Comparison of ENCODE assay signal across 31 mouse cellular contexts in genomic region chr2:172889222-172889621, GRCm38 (mm10). TPM values are rescaled to one million over a fixed set of nuclear protein-coding genes. Genes with fewer than 3 reads are reported as not detected.
DNase-seq lines count a peak whose midpoint lies in the region; ATAC-seq and TF ChIP-seq lines count a peak whose summit lies in the region.
"Had no signal": no experiment of that assay in that cellular context is flagged by ENCODE, and none has a peak within 500 bp of the region (broad histone marks: within the 10 kb centered on the region; RNA-seq: fewer than 3 reads in every experiment).

No protein-coding gene starts in this region.

- peaks cover 32% of the 10 kb centered on the region for H3K36me3 ChIP-seq in embryonic facial prominence, embryonic 14.5 days (ENCODE audit: control insufficient read depth, insufficient read depth, low read length)
- peaks cover 22% of the 10 kb centered on the region; the same call in 1 of the 2 replicates for H3K36me3 ChIP-seq in kidney, embryonic 14.5 days (ENCODE audit: control insufficient read depth, insufficient read depth, low read length)
- H3K36me3 ChIP-seq in forebrain, embryonic 10.5 days (replicated peaks): peaks cover 50% of the 10 kb centered on the region
- H3K36me3 ChIP-seq: hindbrain, embryonic 15.5 days; intestine, embryonic 15.5 days; liver, embryonic 13.5 days; midbrain, embryonic 15.5 days had no signal

- H3K27ac ChIP-seq in embryonic facial prominence, embryonic 14.5 days (replicated peaks; ENCODE audit: low read depth, low read length): no peak overlapping the region
- peak overlapping the region; percentile 43; the same call in 1 of the 2 replicates for H3K27ac ChIP-seq in kidney, embryonic 14.5 days (ENCODE audit: low read depth, low read length)
- no peak overlapping the region for H3K27ac ChIP-seq in cerebellum, adult 2 months (ENCODE audit: insufficient read depth, low read length)
- H3K27ac ChIP-seq in forebrain, embryonic 10.5 days: no peak overlapping the region
- H3K27ac ChIP-seq: embryonic facial prominence, embryonic 12.5 days; heart, adult 2 months; hindbrain, embryonic 15.5 days; intestine, embryonic 15.5 days; limb, embryonic 13.5 days; liver, embryonic 13.5 days; midbrain, embryonic 15.5 days; neural tube, embryonic 13.5 days had no signal

- WGBS in embryonic facial prominence, embryonic 14.5 days: 47% methylated on average over 12 of the region's 12 CpGs
- 36% methylated on average over 12 of the region's 12 CpGs for WGBS in kidney, embryonic 14.5 days
- 18% methylated on average over 12 of the region's 12 CpGs for WGBS in cerebellum, adult 2 months
- 76% methylated on average over 12 of the region's 12 CpGs for WGBS in forebrain, embryonic 10.5 days

- H3K27me3 ChIP-seq in embryonic facial prominence, embryonic 14.5 days (replicated peaks; ENCODE audit: control insufficient read depth, insufficient read depth, low read length): no peaks in the 10 kb centered on the region
- no peaks in the 10 kb centered on the region for H3K27me3 ChIP-seq in kidney, embryonic 14.5 days (ENCODE audit: control insufficient read depth, insufficient read depth, low read length)
- H3K27me3 ChIP-seq in cerebellum, adult 2 months (ENCODE audit: control insufficient read depth, insufficient read depth, low read length): no peaks in the 10 kb centered on the region
- H3K27me3 ChIP-seq in forebrain, embryonic 10.5 days (ENCODE audit: poor library complexity, severe bottlenecking): no peaks in the 10 kb centered on the region
- H3K27me3 ChIP-seq: embryonic facial prominence, embryonic 12.5 days; heart, embryonic 15.5 days; hindbrain, embryonic 15.5 days; intestine, embryonic 15.5 days; limb, embryonic 13.5 days; liver, embryonic 13.5 days; midbrain, embryonic 15.5 days; neural tube, embryonic 13.5 days; Patski had no signal

- no peak for TF ChIP-seq POLR2A in cerebellum, adult 2 months (IDR thresholded peaks at IDR 0.05; ENCODE audit: borderline replicate concordance, insufficient read depth, low read length)

- no peak overlapping the region for H3K4me3 ChIP-seq in embryonic facial prominence, embryonic 14.5 days (ENCODE audit: low read depth, low read length)
- no peak overlapping the region for H3K4me3 ChIP-seq in kidney, embryonic 14.5 days (ENCODE audit: low read length)
- H3K4me3 ChIP-seq in cerebellum, adult 2 months (replicated peaks; ENCODE audit: insufficient read depth, low read depth, low read length): no peak overlapping the region
- H3K4me3 ChIP-seq in forebrain, embryonic 10.5 days: no peak overlapping the region
- H3K4me3 ChIP-seq: embryonic facial prominence, embryonic 12.5 days; heart, adult 2 months; heart, embryonic 15.5 days; hindbrain, embryonic 15.5 days; intestine, embryonic 15.5 days; limb, embryonic 13.5 days; liver, embryonic 13.5 days; midbrain, embryonic 15.5 days; myocyte; neural tube, embryonic 13.5 days had no signal

- H3K4me2 ChIP-seq in embryonic facial prominence, embryonic 14.5 days (ENCODE audit: low read depth, low read length): no peak overlapping the region
- H3K4me2 ChIP-seq in kidney, embryonic 14.5 days (replicated peaks; ENCODE audit: low read depth, low read length): 0 out of 2 replicates have a peak overlapping the region, but pooled peaks have one; percentile 8
- H3K4me2 ChIP-seq: embryonic facial prominence, embryonic 12.5 days; heart, embryonic 15.5 days; hindbrain, embryonic 15.5 days; intestine, embryonic 15.5 days; limb, embryonic 13.5 days; liver, embryonic 13.5 days; midbrain, embryonic 15.5 days; neural tube, embryonic 13.5 days had no signal

- no peak for TF ChIP-seq CTCF in cerebellum, adult 2 months (IDR thresholded peaks at IDR 0.05; ENCODE audit: borderline replicate concordance, insufficient read depth, low read depth, low read length)

- peaks cover 20% of the 10 kb centered on the region; the same call in 1 of the 2 replicates for H3K4me1 ChIP-seq in embryonic facial prominence, embryonic 14.5 days (ENCODE audit: control insufficient read depth, insufficient read depth, low read length)
- peaks cover 27% of the 10 kb centered on the region for H3K4me1 ChIP-seq in kidney, embryonic 14.5 days (ENCODE audit: control insufficient read depth, insufficient read depth, low read length)
- H3K4me1 ChIP-seq in cerebellum, adult 2 months (ENCODE audit: control insufficient read depth, insufficient read depth, low read length): no peaks in the 10 kb centered on the region
- H3K4me1 ChIP-seq in forebrain, embryonic 10.5 days: peaks cover 35% of the 10 kb centered on the region
- H3K4me1 ChIP-seq: hindbrain, embryonic 15.5 days; midbrain, embryonic 15.5 days; neural tube, embryonic 13.5 days had no signal

- H3K9ac ChIP-seq in embryonic facial prominence, embryonic 14.5 days (ENCODE audit: low read depth, low read length): no peak overlapping the region
- H3K9ac ChIP-seq in kidney, embryonic 14.5 days (ENCODE audit: low read depth, low read length): no peak overlapping the region
- H3K9ac ChIP-seq: embryonic facial prominence, embryonic 12.5 days; forebrain, postnatal 0 days; heart, embryonic 15.5 days; hindbrain, embryonic 15.5 days; intestine, embryonic 15.5 days; limb, embryonic 13.5 days; liver, embryonic 13.5 days; midbrain, embryonic 15.5 days; neural tube, embryonic 13.5 days had no signal

- ATAC-seq in embryonic facial prominence, embryonic 14.5 days (ENCODE audit: low read depth): peak; percentile 69; the same call in 1 of the 2 replicates
- peak; percentile 72 for ATAC-seq in kidney, embryonic 14.5 days (ENCODE audit: low FRiP score, low TSS enrichment)
- ATAC-seq: forebrain, postnatal 0 days; midbrain, embryonic 15.5 days; Patski had no signal

- DNase-seq in Muller cell, postnatal 12 days (ENCODE audit: inconsistent ontology term): peak; percentile 26
- DNase-seq in embryonic facial prominence, embryonic 14.5 days (ENCODE audit: low spot score): peak; percentile 46
- DNase-seq in kidney, postnatal 25 days: peak; percentile 46 to 56
- no peak for DNase-seq in c-Kit-positive CD71-positive TER-119-positive erythroid progenitor cells, embryonic 14.5 days (ENCODE audit: low spot score)
- DNase-seq in spleen, postnatal 36 days (ENCODE audit: low spot score in 2 of 2): no peak
- no peak for DNase-seq in cerebellum, adult 2 months
- DNase-seq in forebrain, embryonic 10.5 days (ENCODE audit: extremely low spot score, low spot score): no peak
- DNase-seq: cerebellum, adult 11 months; cerebellum, postnatal 14 days; forebrain, postnatal 0 days; gastrocnemius, postnatal 36 days; heart, adult 2 months; heart, postnatal 4 days; layer of hippocampus, postnatal 36 days; liver, embryonic 13.5 days; lung, adult 2 months; lung, postnatal 14 days; right cerebral cortex, adult 18-20 months; right cerebral cortex, postnatal 4 days; thymus, adult 2 months; thymus, postnatal 4 days had no signal

- H3K9me3 ChIP-seq in embryonic facial prominence, embryonic 14.5 days (ENCODE audit: control insufficient read depth, low read length): no peaks in the 10 kb centered on the region
- no peaks in the 10 kb centered on the region for H3K9me3 ChIP-seq in kidney, embryonic 14.5 days (ENCODE audit: control insufficient read depth, low read length)
- H3K9me3 ChIP-seq in forebrain, embryonic 10.5 days: no peaks in the 10 kb centered on the region
- H3K9me3 ChIP-seq: embryonic facial prominence, embryonic 12.5 days; heart, embryonic 15.5 days; hindbrain, embryonic 15.5 days; intestine, embryonic 15.5 days; limb, embryonic 13.5 days; liver, embryonic 13.5 days; midbrain, embryonic 15.5 days; neural tube, embryonic 13.5 days had no signal

RNA-seq across cellular contexts. Expression of gene Bmp7, which starts 50.9 kb away (rescaled TPM):
- 25.6 and 26.6 TPM in 2 replicates for polyA plus RNA-seq in embryonic facial prominence, embryonic 14.5 days (2014; fragmentation: Nextera tagmentation; extraction: Ambion mirVana)
- polyA plus RNA-seq in kidney, embryonic 14.5 days (2014; fragmentation: Nextera tagmentation; extraction: Ambion mirVana): 49.3 and 54.2 TPM in 2 replicates
- 3.9 and 6.0 TPM in 2 replicates for polyA plus RNA-seq in cerebellum, adult 2 months (2012; rRNA removed)
- 21.2 and 21.4 TPM in 2 replicates for polyA plus RNA-seq in forebrain, embryonic 10.5 days (2016; fragmentation: Nextera tagmentation; extraction: Ambion mirVana)
- polyA plus RNA-seq: myocyte had no signal

Comparison
In these comparisons a context has a peak if more than half of its experiments do, and no peak if none do; other contexts are left out.
1. DNase-seq: peak in Muller cell, postnatal 12 days (single experiment), embryonic facial prominence, embryonic 14.5 days (single experiment) and kidney, postnatal 25 days (2 of 2); none in c-Kit-positive CD71-positive TER-119-positive erythroid progenitor cells, embryonic 14.5 days (single experiment), spleen, postnatal 36 days (0 of 2), cerebellum, adult 2 months (0 of 2) and forebrain, embryonic 10.5 days (single experiment).